Mouse (Mus musculus) heart, postnatal 14 days (tissue): Measurements from ENCODE around the gene Wdr4. TPM values are rescaled to one million over a fixed set of nuclear protein-coding genes. Genes with fewer than 3 reads are reported as not detected.

Experiments used
- DNase-seq, 2 experiments: peaks; one replicate each; pipeline ENCODE4 v3.0.0; 2021 to 2022
- intact Hi-C: fragments of 180-260 bp; cut with DNase I; formaldehyde crosslinking; loops from one replicate; pipeline ENCODE4 v1.15.1; 2025
- total RNA-seq, 2 experiments: library from RNA; stranded (reverse); gene quantifications; 2 replicates each; pipeline ENCODE4 v1.2.3; 2021

Gene Wdr4
- total RNA-seq, 2 experiments from 2014 or later: 5.6 to 9.2 TPM

DNA sequence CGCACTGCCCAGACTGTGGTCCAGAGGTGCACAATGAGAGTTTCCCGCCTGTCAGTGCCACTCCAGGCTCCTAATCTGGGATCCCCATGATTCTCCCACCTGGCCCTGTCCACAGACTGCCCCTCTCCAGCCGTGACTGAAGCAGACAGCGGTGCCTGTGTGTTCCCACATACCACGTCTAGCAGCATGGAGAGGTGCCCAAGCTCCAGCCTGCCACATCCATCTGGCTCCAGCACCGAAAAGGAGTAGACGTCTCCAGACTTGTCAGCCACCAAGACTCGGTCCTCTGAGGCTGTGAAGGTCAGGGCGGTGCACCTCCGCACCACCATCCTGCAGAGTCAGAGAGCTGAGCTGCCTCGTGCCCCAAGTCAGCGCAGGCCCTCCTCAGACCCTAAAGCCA is 16.4 kb downstream of the Wdr4 start:
- intact Hi-C loops: no loop called here

DNA sequence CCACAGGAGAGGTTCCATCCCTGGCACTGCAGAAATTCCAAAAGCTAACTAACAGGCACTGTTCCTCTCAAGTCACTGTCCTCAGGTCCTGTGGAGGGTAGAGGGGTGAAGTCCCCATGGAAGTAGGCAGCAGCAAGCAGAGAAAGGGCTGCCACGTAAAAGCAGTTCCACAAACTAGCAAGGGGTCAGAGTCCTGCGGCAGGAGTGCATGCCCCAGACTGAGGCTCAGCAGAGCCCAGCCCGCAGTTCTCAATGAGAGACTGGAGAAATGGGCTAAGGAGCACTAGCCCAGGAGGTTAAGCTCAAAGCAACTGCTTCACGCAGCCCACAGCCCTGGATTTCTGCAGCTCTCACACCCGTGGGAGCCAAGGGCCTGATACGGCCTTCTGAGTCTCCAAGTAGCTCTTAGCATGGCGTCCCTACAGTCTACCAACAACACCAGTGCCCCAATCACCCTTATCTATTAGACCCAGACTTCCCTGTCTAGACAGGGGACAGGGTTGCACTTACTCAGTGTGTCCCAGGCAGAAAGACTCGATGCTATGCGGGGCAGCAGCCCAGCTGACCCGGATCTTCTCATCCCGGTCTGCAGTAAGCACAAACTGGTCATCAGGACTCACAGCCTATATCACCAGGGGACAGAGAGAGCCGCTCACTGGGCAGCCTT is 17.4 kb downstream of the Wdr4 start:
- intact Hi-C loops: no loop called here
- no peak for DNase-seq

More for the DNA sequence above, 16.4 kb downstream of the Wdr4 start:
- no peak for DNase-seq

- intact Hi-C loops: no loop called here
- no peak for DNase-seq
Observed at GRCm38 (mm10) chr17:31500908-31501307, 18.9 kb downstream of the Wdr4 start.

GRCm38 (mm10) chr17:31500416-31500815 is 19.4 kb downstream of the Wdr4 start:
- DNase-seq: no peak
- intact Hi-C loops: no loop called here

DNA sequence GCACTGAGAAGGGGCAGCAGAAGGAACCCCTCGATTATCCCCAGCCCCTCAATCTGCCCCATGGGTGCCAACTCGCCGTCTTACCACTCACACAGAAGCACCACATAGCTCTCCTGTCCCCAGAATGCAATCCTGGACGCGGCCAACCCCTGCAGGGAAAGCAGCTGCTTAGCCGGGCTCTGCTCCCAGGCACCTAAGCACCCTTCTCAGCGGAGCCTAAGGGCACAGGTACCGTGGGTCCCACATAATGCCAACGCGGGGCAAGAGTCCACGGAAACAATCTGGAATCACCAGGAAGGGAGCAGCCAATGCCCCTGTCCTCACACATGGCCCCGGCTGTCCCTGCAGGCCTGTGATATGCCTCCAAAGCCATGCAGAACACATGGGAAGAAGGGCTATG is 20.1 kb downstream of the Wdr4 start:
- DNase-seq: no peak
- intact Hi-C loops: loop anchor here (10.0 kb wide), 2 partner anchors 245 to 365 kb away; no protein-coding TSS in a partner anchor

- intact Hi-C loops: loop anchor here (10.0 kb wide), 2 partner anchors 243 to 363 kb away; no protein-coding TSS in a partner anchor
- no peak for DNase-seq
Observed at GRCm38 (mm10) chr17:31497726-31498125, 22.1 kb downstream of the Wdr4 start.

GRCm38 (mm10) chr17:31494989-31495388 is 24.8 kb downstream of the Wdr4 start:
- intact Hi-C loops: loop anchor here (10.0 kb wide), 2 partner anchors 240 to 360 kb away; no protein-coding TSS in a partner anchor
- no peak for DNase-seq

- intact Hi-C loops: loop anchor here (1.0 to 10.0 kb wide), 4 partner anchors 114 to 358 kb away; no protein-coding TSS in a partner anchor
- DNase-seq: peak; percentile 72 to 86
Observed at GRCm38 (mm10) chr17:31492416-31492815, 27.4 kb downstream of the Wdr4 start.

DNA sequence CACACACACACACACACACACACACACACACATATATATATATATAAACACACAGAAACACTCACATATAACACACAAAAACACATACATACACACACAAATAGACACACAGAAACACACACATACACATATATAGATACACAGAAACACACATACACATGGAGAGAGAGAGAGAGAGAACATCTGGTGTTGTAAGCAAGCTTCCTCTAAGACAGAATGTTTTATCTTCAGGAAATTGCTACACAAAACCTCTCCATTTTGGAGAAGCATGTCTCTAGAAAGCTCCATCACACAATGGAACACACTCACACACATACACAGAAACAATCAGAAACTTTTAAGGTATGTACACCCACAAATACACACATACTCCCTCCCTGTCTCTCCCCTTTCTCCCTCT is 28.4 kb downstream of the Wdr4 start:
- intact Hi-C loops: loop anchor here (10.0 kb wide), 2 partner anchors 237 to 357 kb away; no protein-coding TSS in a partner anchor

DNA sequence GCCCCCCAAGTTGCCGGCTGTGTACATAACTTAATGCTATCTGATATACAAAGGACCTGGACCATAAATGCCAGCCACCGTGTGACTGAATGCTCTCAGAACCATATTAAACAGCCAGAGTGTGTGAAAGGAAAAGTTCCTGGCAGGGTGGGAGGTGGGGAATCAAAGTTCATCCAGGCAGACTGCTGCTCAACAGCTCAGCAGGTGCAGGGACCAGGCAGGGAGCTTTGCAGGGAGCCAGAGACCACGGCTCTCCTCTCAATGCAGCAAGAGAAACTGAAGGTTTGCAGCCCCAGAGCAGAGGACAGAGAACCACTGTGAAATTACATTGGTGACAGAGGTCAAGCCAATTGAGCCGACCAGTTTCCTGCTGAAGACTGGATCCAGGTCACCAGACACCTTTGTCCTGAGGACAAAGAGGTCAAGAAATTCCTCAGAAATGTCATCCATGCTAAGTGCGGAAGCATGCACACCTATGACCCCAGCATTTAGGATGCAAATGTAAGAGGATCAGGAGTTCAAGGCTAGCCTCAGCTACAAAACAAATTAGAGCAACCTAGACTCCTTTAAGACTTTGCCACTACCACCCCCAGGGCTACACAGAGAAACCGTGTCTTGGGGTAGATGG is 32.2 kb downstream of the Wdr4 start:
- intact Hi-C loops: no loop called here
- no peak for DNase-seq

More for the DNA sequence above, 28.4 kb downstream of the Wdr4 start:
- DNase-seq: no peak

DNA sequence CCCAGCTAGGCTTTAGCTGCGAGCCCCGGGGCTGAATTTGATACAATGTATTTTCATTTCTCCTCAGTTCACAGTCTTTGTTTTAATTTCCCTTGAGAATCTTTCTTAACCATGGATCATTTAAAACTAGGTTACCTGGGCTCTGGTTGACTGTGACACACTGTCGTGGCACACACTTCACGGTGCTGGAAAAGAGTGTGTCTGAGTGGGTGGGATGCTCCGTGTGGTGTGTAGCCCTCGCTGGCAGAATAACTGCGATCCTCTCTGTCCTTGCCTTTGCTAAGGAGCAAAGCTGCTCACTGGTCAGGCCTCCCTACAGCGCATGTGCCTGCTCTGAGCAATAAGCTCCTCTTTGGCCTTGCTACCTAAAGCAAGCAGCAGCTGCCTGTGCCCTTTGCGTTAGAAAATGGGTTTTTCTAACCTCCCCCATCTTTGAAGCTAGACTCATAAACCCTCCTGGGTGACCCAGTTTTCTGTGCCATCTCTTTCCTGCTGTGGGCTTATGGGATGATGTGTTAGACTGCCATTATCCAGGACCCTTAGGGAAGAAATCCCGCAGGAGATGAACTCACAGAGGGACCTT is 33.1 kb downstream of the Wdr4 start:
- DNase-seq: no peak
- intact Hi-C loops: no loop called here

GRCm38 (mm10) chr17:31479108-31479844 is 40.5 kb downstream of the Wdr4 start:
- intact Hi-C loops: no loop called here
- DNase-seq: no peak

DNA sequence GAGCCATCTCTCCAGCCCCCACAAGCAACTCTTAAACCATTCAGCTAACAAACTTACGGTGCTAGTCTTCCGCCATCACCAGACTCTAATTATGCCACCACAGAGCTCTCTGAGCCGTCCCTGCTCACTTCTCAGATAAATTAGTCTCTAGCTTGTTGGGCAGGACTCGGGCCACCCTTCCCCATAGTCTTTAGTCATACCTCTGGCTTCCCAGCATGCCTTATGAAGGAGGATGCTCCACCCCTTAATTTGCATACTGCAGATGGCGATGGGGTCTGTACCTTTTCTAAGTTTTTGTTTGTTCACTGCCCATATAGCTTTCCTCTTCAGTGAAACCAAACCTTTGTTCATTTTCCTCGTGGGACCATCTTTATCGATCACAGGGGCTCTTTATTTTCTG is 41.2 kb downstream of the Wdr4 start:
- no peak for DNase-seq
- intact Hi-C loops: no loop called here

DNA sequence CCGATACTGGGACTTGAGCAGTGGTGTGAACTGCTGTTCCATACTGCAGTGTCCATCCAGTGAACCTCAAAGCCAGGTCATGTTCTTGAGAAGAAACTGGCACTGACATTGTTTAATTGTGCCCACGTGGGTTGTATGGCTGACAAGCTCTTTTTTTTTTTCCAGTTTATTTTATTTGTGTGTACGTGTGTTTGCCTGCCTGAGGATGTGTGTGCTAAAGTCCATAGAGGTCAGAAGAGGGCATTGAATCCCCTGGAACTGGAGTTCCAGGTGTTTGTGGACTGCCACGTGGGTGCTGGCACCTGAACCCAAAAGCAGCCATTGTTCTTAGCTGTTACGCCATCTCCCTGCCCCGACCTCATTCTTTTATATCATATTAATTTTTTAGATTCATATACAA is 45.4 kb downstream of the Wdr4 start:
- intact Hi-C loops: no loop called here
- no peak for DNase-seq

DNA sequence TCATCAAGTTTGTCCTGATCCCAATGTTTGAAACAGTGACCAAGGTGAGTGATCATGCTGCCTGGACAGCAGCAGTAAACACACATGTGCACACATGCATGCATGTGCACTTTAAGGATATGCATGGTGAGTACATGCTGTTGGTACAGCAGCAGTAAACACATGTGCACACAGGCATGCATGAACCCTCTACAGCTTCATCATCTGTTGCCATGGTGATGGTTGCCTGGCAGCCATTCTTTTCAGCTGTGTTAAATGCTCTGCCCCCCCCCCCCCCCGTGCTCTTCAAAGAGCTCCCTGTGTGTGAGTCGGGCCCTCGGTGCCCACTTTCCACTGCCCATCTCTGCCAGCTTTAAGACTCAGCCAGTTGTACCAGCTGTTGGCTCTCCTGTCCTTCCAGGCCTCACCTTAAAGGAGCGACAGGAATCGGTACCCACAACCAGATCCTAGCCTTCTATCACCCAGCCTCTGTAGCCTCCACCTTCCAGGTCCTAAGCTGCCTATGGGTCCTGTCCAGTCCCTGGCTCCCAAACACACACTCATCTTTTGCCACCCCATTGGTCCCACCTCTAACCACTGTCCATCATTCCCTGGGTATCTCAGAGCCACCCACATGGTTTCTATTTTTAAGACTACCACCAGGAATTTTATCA is 48.9 kb downstream of the Wdr4 start:
- intact Hi-C loops: no loop called here
- no peak for DNase-seq

DNA sequence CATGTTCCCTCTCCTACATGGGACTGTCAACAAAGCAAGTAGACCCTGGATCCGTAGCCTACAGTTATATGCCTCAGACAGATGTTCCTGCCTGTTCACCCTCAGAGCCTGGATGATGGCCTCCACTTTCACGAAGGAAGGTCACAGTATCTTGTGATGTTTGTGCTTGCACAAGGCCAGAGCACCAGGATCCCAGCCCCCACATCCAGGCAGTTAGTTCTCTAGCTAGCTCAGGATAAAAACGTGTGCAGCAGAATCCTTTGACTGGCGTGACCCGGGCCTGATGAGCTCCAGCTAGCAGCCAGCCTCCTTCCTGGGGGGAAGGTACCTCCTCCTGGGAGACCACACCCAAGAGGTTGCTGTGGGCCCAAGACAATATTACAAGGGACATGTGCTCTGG is 51.3 kb downstream of the Wdr4 start:
- intact Hi-C loops: no loop called here
- no peak for DNase-seq

DNA sequence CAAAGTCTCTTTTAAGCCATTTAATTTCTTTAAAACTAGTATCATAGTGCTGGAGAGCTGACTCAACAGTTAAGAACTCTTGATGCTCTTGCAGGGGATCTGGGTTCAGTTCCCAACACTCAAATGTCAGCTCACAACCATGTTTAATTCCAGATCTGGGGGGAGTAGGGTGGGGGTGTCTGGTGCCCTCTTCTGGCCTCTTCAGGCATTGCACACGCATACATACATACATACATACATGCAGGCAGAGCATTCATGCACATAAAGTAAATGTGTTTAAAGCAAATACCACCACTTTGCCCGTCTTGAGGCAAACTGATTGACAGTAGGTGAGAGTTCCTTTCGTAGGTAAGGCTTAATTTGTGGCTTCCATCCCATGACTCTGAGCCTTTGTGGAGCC is 52.9 kb downstream of the Wdr4 start:
- no peak for DNase-seq
- intact Hi-C loops: no loop called here

- no peak for DNase-seq
- intact Hi-C loops: no loop called here
Observed at GRCm38 (mm10) chr17:31462506-31462905, 57.3 kb downstream of the Wdr4 start.

DNA sequence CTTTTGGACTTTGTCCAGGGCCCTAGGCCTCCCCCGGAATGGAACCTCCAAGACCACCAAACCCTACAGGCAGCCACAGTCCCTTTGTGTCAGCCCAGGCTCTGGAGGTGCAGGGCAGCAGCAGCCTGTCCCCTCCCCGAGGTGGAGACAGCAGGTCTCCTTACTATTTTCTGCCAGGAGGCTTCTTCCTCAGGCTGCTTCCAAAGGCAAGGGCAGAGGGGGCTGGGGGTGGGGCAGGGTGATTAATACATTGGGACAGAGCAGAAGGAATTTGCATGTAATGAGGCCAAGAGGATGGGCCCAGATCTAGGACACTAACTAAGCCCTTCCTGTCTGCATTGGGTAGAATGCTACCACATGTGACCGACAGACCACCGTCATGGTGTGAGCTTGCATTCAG is 59.4 kb downstream of the Wdr4 start:
- no peak for DNase-seq

More for the DNA sequence above, 59.4 kb downstream of the Wdr4 start:
- intact Hi-C loops: no loop called here
